ENCODE assay signal across 11 mouse cellular contexts in genomic region chr13:47413940-47414339, GRCm38 (mm10).
A peak's percentile ranks its signal among the peaks of the same experiment; 100 is the strongest.
DNase-seq lines count a peak whose midpoint lies in the region; ATAC-seq lines count a peak whose summit lies in the region.
"Had no signal": no experiment of that assay in that cellular context is flagged by ENCODE, and none has a peak within 500 bp of the region (broad histone marks: within the 10 kb centered on the region; RNA-seq: fewer than 3 reads in every experiment).

No protein-coding gene starts in this region.

- no peak overlapping the region for H3K27ac ChIP-seq in midbrain, embryonic 14.5 days (replicated peaks; ENCODE audit: low read depth, low read length)
- no peak overlapping the region for H3K27ac ChIP-seq in midbrain, embryonic 13.5 days
- H3K27ac ChIP-seq in hindbrain, embryonic 16.5 days (ENCODE audit: low read depth, low read length): no peak overlapping the region
- no peak overlapping the region for H3K27ac ChIP-seq in neural tube, embryonic 15.5 days (replicated peaks)
- H3K27ac ChIP-seq: limb, embryonic 10.5 days; midbrain, embryonic 15.5 days had no signal

- H3K9ac ChIP-seq in midbrain, embryonic 14.5 days (replicated peaks; ENCODE audit: low read length): no peak overlapping the region
- no peak overlapping the region for H3K9ac ChIP-seq in midbrain, embryonic 13.5 days (replicated peaks)
- no peak overlapping the region for H3K9ac ChIP-seq in hindbrain, embryonic 16.5 days (ENCODE audit: low read depth, low read length)
- no peak overlapping the region for H3K9ac ChIP-seq in neural tube, embryonic 15.5 days (replicated peaks)
- H3K9ac ChIP-seq: midbrain, embryonic 15.5 days had no signal

- H3K27me3 ChIP-seq in midbrain, embryonic 14.5 days (ENCODE audit: control insufficient read depth, insufficient read depth, low read length): no peaks in the 10 kb centered on the region
- no peaks in the 10 kb centered on the region for H3K27me3 ChIP-seq in midbrain, embryonic 13.5 days
- no peaks in the 10 kb centered on the region for H3K27me3 ChIP-seq in hindbrain, embryonic 16.5 days (replicated peaks; ENCODE audit: control insufficient read depth, insufficient read depth, low read length)
- H3K27me3 ChIP-seq in neural tube, embryonic 15.5 days (replicated peaks): no peaks in the 10 kb centered on the region
- H3K27me3 ChIP-seq: midbrain, embryonic 15.5 days had no signal

- H3K4me2 ChIP-seq in midbrain, embryonic 14.5 days (ENCODE audit: low read length): no peak overlapping the region
- no peak overlapping the region for H3K4me2 ChIP-seq in midbrain, embryonic 13.5 days (replicated peaks)
- H3K4me2 ChIP-seq in hindbrain, embryonic 16.5 days (ENCODE audit: low read length): no peak overlapping the region
- H3K4me2 ChIP-seq in neural tube, embryonic 15.5 days: no peak overlapping the region
- H3K4me2 ChIP-seq: midbrain, embryonic 15.5 days had no signal

- no peak overlapping the region for H3K4me3 ChIP-seq in midbrain, embryonic 14.5 days (replicated peaks; ENCODE audit: low read depth, low read length)
- no peak overlapping the region for H3K4me3 ChIP-seq in midbrain, embryonic 13.5 days (replicated peaks)
- H3K4me3 ChIP-seq in hindbrain, embryonic 16.5 days (ENCODE audit: low read length): no peak overlapping the region
- H3K4me3 ChIP-seq in neural tube, embryonic 15.5 days (replicated peaks): no peak overlapping the region
- H3K4me3 ChIP-seq: limb, embryonic 10.5 days; midbrain, embryonic 15.5 days had no signal

- no peaks in the 10 kb centered on the region for H3K36me3 ChIP-seq in midbrain, embryonic 14.5 days (ENCODE audit: control insufficient read depth, insufficient read depth, low read length)
- no peaks in the 10 kb centered on the region for H3K36me3 ChIP-seq in midbrain, embryonic 13.5 days
- no peaks in the 10 kb centered on the region for H3K36me3 ChIP-seq in hindbrain, embryonic 16.5 days (ENCODE audit: control insufficient read depth, insufficient read depth, low read length)
- H3K36me3 ChIP-seq in neural tube, embryonic 15.5 days: no peaks in the 10 kb centered on the region
- H3K36me3 ChIP-seq: limb, embryonic 10.5 days; midbrain, embryonic 15.5 days had no signal

- ATAC-seq in midbrain, embryonic 14.5 days (ENCODE audit: low FRiP score, low TSS enrichment): no peak
- no peak for ATAC-seq in midbrain, embryonic 13.5 days
- ATAC-seq in hindbrain, embryonic 16.5 days: no peak
- ATAC-seq in neural tube, embryonic 15.5 days (ENCODE audit: low FRiP score): no peak
- ATAC-seq: midbrain, embryonic 15.5 days had no signal

- no peaks in the 10 kb centered on the region for H3K9me3 ChIP-seq in midbrain, embryonic 14.5 days (ENCODE audit: control insufficient read depth, low read length)
- H3K9me3 ChIP-seq in midbrain, embryonic 13.5 days: no peaks in the 10 kb centered on the region
- no peaks in the 10 kb centered on the region for H3K9me3 ChIP-seq in hindbrain, embryonic 16.5 days (ENCODE audit: control insufficient read depth, low read length)
- no peaks in the 10 kb centered on the region for H3K9me3 ChIP-seq in neural tube, embryonic 15.5 days (replicated peaks)
- H3K9me3 ChIP-seq: limb, embryonic 10.5 days; midbrain, embryonic 15.5 days had no signal

- intact Hi-C loops in left cerebral cortex, postnatal 36 days (cut with DNase I): no loop called here

- no peaks in the 10 kb centered on the region for H3K4me1 ChIP-seq in midbrain, embryonic 14.5 days (ENCODE audit: control insufficient read depth, insufficient read depth, low read length)
- H3K4me1 ChIP-seq in midbrain, embryonic 13.5 days (replicated peaks): no peaks in the 10 kb centered on the region
- no peaks in the 10 kb centered on the region for H3K4me1 ChIP-seq in hindbrain, embryonic 16.5 days (ENCODE audit: control insufficient read depth, insufficient read depth, low read depth, low read length)
- H3K4me1 ChIP-seq in neural tube, embryonic 15.5 days: no peaks in the 10 kb centered on the region
- H3K4me1 ChIP-seq: limb, embryonic 10.5 days; midbrain, embryonic 15.5 days had no signal

- DNase-seq in midbrain, embryonic 14.5 days: peak; percentile 27
- peak; percentile 64 to 81 for DNase-seq in layer of hippocampus, adult 18-20 months (ENCODE audit: low spot score in 2 of 2)
- peak; percentile 12 to 19 for DNase-seq in left cerebral cortex, postnatal 36 days (ENCODE audit: low spot score in 2 of 2)
- no peak for DNase-seq in kidney, postnatal 4 days
- DNase-seq: kidney, adult 11 months; lung, adult 2 months had no signal

- WGBS in midbrain, embryonic 14.5 days: 70% methylated on average over 9 of the region's 9 CpGs
- 72% methylated on average over 9 of the region's 9 CpGs for WGBS in midbrain, embryonic 13.5 days
- WGBS in hindbrain, embryonic 16.5 days: 62% methylated on average over 9 of the region's 9 CpGs
- 65% methylated on average over 9 of the region's 9 CpGs for WGBS in neural tube, embryonic 15.5 days

Comparison
In these comparisons a context has a peak if more than half of its experiments do, and no peak if none do; other contexts are left out.
1. DNase-seq: peak in midbrain, embryonic 14.5 days (single experiment), layer of hippocampus, adult 18-20 months (2 of 2) and left cerebral cortex, postnatal 36 days (2 of 2); none in kidney, postnatal 4 days (0 of 2).